Mouse (Mus musculus) v-Abl transformed pro-B cells (cell line): Measurements from ENCODE around the gene Tgoln1.

Experiments
- in situ Hi-C, 2 experiments: fragments of 400-800 bp; cut with MboI; formaldehyde crosslinking; loops; one replicate each; pipeline ENCODE4 v1.15.1; 2025; ENCODE audit not compliant: unreplicated experiment in 2 of 2

Gene Tgoln1

GRCm38 (mm10) chr6:72598791-72599557, 17.8 kb downstream of the Tgoln1 start:
- in situ Hi-C loops = no loop called here

- in situ Hi-C loops = no loop called here
Measured at GRCm38 (mm10) chr6:72597956-72598753, 18.6 kb downstream of the Tgoln1 start, which contains the start of the genes Elmod3 and Retsat. TSS of gene Elmod3 (minus strand) at chr6:72598413. TSS of gene Retsat (plus strand) at chr6:72598475.

GRCm38 (mm10) chr6:72597083-72597874, 19.5 kb downstream of the Tgoln1 start:
- in situ Hi-C loops = no loop called here

GRCm38 (mm10) chr6:72593914-72594313, 22.9 kb downstream of the Tgoln1 start:
- in situ Hi-C loops = no loop called here

- in situ Hi-C loops = no loop called here
Measured at GRCm38 (mm10) chr6:72593011-72593803, 23.6 kb downstream of the Tgoln1 start.

GRCm38 (mm10) chr6:72590111-72590510, 26.7 kb downstream of the Tgoln1 start:
- in situ Hi-C loops = no loop called here

GRCm38 (mm10) chr6:72588307-72588706, 28.5 kb downstream of the Tgoln1 start:
- in situ Hi-C loops = no loop called here

GRCm38 (mm10) chr6:72586701-72587100, 30.1 kb downstream of the Tgoln1 start:
- in situ Hi-C loops = no loop called here

GRCm38 (mm10) chr6:72584154-72584553, 32.6 kb downstream of the Tgoln1 start:
- in situ Hi-C loops = no loop called here

- in situ Hi-C loops = no loop called here
Measured at GRCm38 (mm10) chr6:72583211-72583839, 33.5 kb downstream of the Tgoln1 start.

- in situ Hi-C loops = no loop called here
Measured at GRCm38 (mm10) chr6:72581625-72582382, 35.0 kb downstream of the Tgoln1 start.

GRCm38 (mm10) chr6:72576041-72576440, 40.8 kb downstream of the Tgoln1 start:
- in situ Hi-C loops = no loop called here

- in situ Hi-C loops = loop anchor here (5.0 kb wide), 2 partner anchors 35 to 50 kb away; partner anchors contain the start of gene Sh2d6 (in 1 of the 2)
Measured at GRCm38 (mm10) chr6:72571826-72572225, 45.0 kb downstream of the Tgoln1 start.

GRCm38 (mm10) chr6:72570644-72571397, 46.0 kb downstream of the Tgoln1 start:
- in situ Hi-C loops = loop anchor here (5.0 kb wide), 2 partner anchors 34 to 49 kb away; partner anchors contain the start of gene Sh2d6 (in 1 of the 2)

- in situ Hi-C loops = loop anchor here (5.0 kb wide), 1 partner anchor 141 kb away; no protein-coding TSS in a partner anchor
Measured at GRCm38 (mm10) chr6:72568736-72569135, 48.1 kb downstream of the Tgoln1 start.

GRCm38 (mm10) chr6:72567508-72567907, 49.3 kb downstream of the Tgoln1 start:
- in situ Hi-C loops = loop anchor here (5.0 kb wide), 1 partner anchor 140 kb away; no protein-coding TSS in a partner anchor

GRCm38 (mm10) chr6:72566044-72566443, 50.8 kb downstream of the Tgoln1 start:
- in situ Hi-C loops = loop anchor here (5.0 kb wide), 1 partner anchor 139 kb away; no protein-coding TSS in a partner anchor

GRCm38 (mm10) chr6:72565506-72565905, 51.3 kb downstream of the Tgoln1 start:
- in situ Hi-C loops = loop anchor here (5.0 kb wide), 1 partner anchor 138 kb away; no protein-coding TSS in a partner anchor
